Mouse (Mus musculus) intestine, embryonic 15.5 days (tissue): ENCODE results near the gene Dcaf10. TPM values are rescaled to one million over a fixed set of nuclear protein-coding genes. Genes with fewer than 3 reads are reported as not detected.
"Not testable (repeated sequence)": the region's sequence is repeated elsewhere in the genome, so short reads cannot be mapped to it uniquely, and the experiment has no call there.

Experiments used
- ATAC-seq: fragments of 200-750 bp; cut with Nextera tagmentation; 2 replicates; pipeline ENCODE4 v1.8.0; 2017; ENCODE audit warnings: moderate TSS enrichment, moderate library complexity
- H3K27ac ChIP-seq: fragments of 300-500 bp; sonication (generic); 2 replicates; pipeline ENCODE4 v1.5.1; 2015; ENCODE audit warnings: mild to moderate bottlenecking, inconsistent platforms
- H3K27me3 ChIP-seq: fragments of 300-500 bp; sonication (generic); replicated peaks from 2 replicates; pipeline ENCODE4 v1.6.1; 2015; ENCODE audit warnings: inconsistent platforms
- H3K36me3 ChIP-seq: fragments of 300-500 bp; sonication (generic); 2 replicates; pipeline ENCODE4 v1.6.1; 2015; ENCODE audit warnings: inconsistent platforms
- H3K4me1 ChIP-seq: fragments of 300-500 bp; sonication (generic); replicated peaks from 2 replicates; pipeline ENCODE4 v1.6.1; 2015; ENCODE audit warnings: inconsistent platforms
- H3K4me2 ChIP-seq: fragments of 300-500 bp; sonication (generic); replicated peaks from 2 replicates; pipeline ENCODE4 v1.6.1; 2015; ENCODE audit warnings: mild to moderate bottlenecking, inconsistent platforms
- H3K4me3 ChIP-seq: fragments of 300-500 bp; sonication (generic); replicated peaks from 2 replicates; pipeline ENCODE4 v1.5.1; 2015; ENCODE audit warnings: inconsistent platforms
- H3K9ac ChIP-seq: fragments of 300-500 bp; sonication (generic); 2 replicates; pipeline ENCODE4 v1.6.1; 2015; ENCODE audit warnings: inconsistent platforms
- H3K9me3 ChIP-seq: fragments of 300-500 bp; sonication (generic); 2 replicates; pipeline ENCODE4 v1.6.1; 2016; ENCODE audit warnings: inconsistent platforms
- WGBS: fragments of 180-500 bp; shearing (Covaris S2); methylation state at CpG from one replicate; pipeline ENCODE4 v1.1.7; 2015; 5-methylcytosine and 5-hydroxymethylcytosine counted together
- polyA plus RNA-seq: library from polyadenylated mRNA; unstranded; fragments of >200 nt; fragmentation: Nextera tagmentation; extraction: Ambion mirVana; gene quantifications from 2 replicates; pipeline ENCODE4 v1.2.1, GENCODE M21; 2015

The Dcaf10 gene
- polyA plus RNA-seq, 1 experiment from 2014 or later, result 9.5 TPM

DNA sequence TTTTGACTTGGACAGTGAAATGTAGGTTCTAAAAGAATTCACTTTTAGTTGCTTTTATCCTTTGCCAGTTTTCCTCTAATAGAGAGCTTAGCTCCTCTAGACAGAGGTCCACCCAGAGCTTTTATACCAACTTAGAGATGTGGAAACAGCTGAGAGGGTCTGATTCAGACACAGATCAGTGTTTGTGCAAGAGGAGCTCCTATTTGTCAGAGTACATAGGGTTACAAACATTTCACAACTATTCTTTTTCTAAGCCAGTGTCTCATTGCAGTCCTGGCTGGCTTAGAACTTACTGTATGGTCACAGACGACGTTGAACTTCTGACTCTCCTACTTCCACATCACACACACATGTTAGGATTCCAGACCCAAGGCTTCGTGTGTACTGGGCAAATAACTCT, 14.8 kb downstream of the Dcaf10 start:
- no peaks in the 10 kb centered on the region for H3K4me1 ChIP-seq
- H3K4me3 ChIP-seq, result no peak overlapping the region
- H3K27me3 ChIP-seq, result no peaks in the 10 kb centered on the region
- WGBS, result 87% methylated on average over 3 of the region's 3 CpGs
- H3K9ac ChIP-seq, result no peak overlapping the region
- H3K36me3 ChIP-seq, result no peaks in the 10 kb centered on the region
- no peak overlapping the region for H3K27ac ChIP-seq
- no peak overlapping the region for H3K4me2 ChIP-seq
- H3K9me3 ChIP-seq, result no peaks in the 10 kb centered on the region
- ATAC-seq, result no peak

DNA sequence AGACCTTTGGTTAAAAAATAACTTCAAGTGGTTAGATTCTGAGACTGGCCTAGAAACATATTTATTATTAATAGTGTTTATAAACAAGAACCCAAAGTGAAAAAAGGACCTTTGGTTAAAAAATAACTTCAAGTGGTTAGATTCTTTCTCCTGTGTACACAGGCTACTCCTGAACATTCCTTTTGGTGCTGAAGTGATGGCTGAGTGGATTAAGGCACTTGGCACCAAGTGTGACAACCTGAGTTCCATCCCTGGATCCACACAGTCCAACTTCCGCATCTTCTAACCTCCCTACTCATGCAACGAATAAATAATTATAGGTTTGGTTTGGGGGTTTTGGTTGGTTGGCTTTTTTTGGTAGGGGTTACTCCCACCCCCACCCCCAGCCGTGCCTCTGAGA, 29.4 kb downstream of the Dcaf10 start:
- no peak overlapping the region for H3K27ac ChIP-seq
- no peak overlapping the region for H3K4me3 ChIP-seq
- no peak overlapping the region for H3K9ac ChIP-seq
- no peak for ATAC-seq
- no peak overlapping the region for H3K4me2 ChIP-seq
- H3K9me3 ChIP-seq, result no peaks in the 10 kb centered on the region
- no peaks in the 10 kb centered on the region for H3K4me1 ChIP-seq
- H3K27me3 ChIP-seq, result no peaks in the 10 kb centered on the region
- peaks cover 22% of the 10 kb centered on the region for H3K36me3 ChIP-seq
- WGBS, result 88% methylated on average over 3 of the region's 3 CpGs

DNA sequence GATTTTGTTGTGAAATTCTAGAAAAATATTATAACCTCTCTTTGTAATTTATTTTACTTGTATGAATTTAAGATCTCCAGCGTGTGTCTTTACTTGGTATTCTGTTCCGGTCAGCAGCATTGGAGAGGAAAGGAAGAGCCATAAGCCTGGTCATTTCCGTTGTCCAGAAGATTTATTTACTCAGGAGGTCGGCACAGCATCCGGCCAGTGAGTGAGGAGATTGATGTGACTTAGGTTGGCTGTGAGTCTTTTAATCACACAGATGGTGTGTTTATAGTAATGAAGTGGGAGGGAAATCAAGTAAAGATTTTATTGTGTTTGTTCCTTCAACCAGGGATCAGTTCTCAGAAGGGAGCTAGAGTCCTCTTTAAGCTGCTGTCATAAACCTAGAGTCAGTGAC, 33.0 kb downstream of the Dcaf10 start:
- WGBS, result 62% methylated on average over 5 of the region's 5 CpGs
- H3K9ac ChIP-seq, result no peak overlapping the region
- no peaks in the 10 kb centered on the region for H3K27me3 ChIP-seq
- H3K27ac ChIP-seq, result no peak overlapping the region
- no peak overlapping the region for H3K4me2 ChIP-seq
- H3K9me3 ChIP-seq, result no peaks in the 10 kb centered on the region
- H3K36me3 ChIP-seq, result peaks cover 24% of the 10 kb centered on the region
- H3K4me1 ChIP-seq, result no peaks in the 10 kb centered on the region
- ATAC-seq, result no peak
- no peak overlapping the region for H3K4me3 ChIP-seq

DNA sequence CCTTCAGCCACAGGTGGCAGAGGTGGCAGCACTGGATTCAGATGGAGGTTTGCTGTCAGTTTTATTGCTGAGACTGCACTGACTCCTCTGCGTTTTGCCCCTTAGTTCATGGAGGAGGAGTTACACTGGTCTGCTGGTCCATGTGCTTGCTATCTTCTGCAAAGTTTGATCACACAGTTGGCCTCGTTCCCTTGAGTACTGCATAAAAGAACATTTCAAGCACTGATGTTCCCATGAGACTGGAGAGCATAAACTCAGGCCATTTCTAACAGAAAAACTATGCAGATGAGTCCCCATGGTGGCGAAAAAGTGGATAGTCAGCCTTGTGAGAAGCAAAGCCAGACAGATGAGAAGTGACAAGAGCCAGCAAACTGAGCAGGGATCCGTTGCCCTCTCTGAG, 34.7 kb downstream of the Dcaf10 start:
- Histone ChIP-seq H3K4me3 (no peak overlapping the region), H3K9me3 (no peaks in the 10 kb centered on the region), H3K27ac (no peak overlapping the region), H3K4me2 (no peak overlapping the region), H3K27me3 (no peaks in the 10 kb centered on the region), H3K9ac (no peak overlapping the region), H3K36me3 (peaks cover 24% of the 10 kb centered on the region), H3K4me1 (no peaks in the 10 kb centered on the region)
- WGBS, result 79% methylated on average over 4 of the region's 4 CpGs
- no peak for ATAC-seq

DNA sequence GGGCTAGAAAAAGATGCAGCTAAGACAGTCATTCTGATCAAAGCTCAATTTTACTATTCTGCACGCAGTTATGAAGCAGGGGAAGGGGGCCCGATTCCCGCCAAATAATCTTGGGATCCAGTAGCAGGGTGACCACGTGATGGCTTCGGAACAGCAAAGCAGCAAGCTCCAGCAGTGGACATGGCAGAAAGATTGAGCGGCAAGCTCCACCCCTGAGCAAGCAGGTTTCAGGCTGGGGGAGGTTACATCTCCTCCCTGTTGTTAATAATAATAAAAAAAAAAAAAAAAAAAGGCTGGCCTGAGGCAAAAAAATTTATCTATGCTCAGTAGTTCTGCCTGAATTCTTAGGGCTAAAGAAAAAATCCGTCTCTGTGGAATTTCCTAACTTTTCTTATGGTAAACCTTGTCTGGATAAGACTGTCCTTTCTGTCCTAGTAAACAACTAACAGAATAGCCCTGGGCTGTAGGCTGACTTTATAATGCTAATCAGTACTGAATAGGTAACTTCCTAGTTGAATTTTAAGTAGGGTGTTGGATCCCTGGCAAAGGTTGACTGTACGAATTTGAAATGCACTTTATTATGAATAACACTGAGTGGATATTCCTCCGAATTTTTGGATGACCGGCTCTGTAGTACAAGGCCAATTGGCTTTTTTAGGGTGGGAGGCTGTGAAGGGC, 39.1 kb downstream of the Dcaf10 start:
- H3K9me3 ChIP-seq, ATAC-seq, H3K36me3 ChIP-seq, H3K4me2 ChIP-seq, H3K4me1 ChIP-seq, H3K4me3 ChIP-seq, H3K9ac ChIP-seq, H3K27ac ChIP-seq, H3K27me3 ChIP-seq: not testable (repeated sequence)
- 89% methylated on average over 10 of the region's 10 CpGs for WGBS

DNA sequence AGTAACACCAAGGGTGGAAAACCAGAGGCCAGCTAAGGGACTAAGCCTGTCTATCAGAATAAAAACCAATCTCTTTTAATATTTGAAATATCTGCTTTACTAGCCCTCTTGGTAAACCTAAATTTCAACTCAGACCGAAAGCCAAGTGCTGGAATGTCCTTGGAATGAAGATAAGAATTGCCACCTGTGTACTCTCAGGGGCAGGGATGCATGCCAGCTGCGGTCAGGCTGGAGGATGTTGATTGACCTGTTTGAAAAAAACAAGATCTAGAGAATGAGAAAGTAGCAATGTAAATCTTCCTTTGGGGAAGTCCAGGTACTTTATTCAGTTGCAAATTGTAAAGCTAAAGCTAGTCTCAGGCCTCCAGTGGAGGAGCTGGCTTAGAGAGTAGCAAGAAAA, 40.2 kb downstream of the Dcaf10 start:
- H3K27me3 ChIP-seq, H3K9me3 ChIP-seq, H3K4me3 ChIP-seq, H3K36me3 ChIP-seq, H3K27ac ChIP-seq, H3K9ac ChIP-seq, ATAC-seq, H3K4me1 ChIP-seq, H3K4me2 ChIP-seq: not testable (repeated sequence)
- 49% methylated on average over 2 of the region's 2 CpGs for WGBS

DNA sequence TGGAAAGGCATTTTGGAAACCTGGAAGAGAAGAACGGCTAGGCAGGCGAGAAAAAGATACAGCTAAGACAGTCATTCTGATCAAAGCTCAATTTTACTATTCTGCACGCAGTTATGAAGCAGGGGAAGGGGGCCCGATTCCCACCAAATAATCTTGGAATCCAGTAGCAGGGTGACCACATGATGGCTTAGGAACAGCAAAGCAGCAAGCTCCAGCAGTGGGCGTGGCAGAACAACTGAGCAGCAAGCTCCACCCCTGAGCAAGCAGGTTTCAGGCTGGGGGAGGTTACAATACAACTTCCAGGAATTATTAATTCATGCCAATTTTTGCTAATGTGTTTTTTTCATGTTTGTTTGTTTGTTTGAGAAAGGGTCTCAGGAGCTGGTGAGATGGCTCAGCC, 45.4 kb downstream of the Dcaf10 start:
- H3K4me3 ChIP-seq, H3K9me3 ChIP-seq, H3K36me3 ChIP-seq, ATAC-seq, H3K4me2 ChIP-seq, H3K4me1 ChIP-seq, H3K9ac ChIP-seq, H3K27me3 ChIP-seq, H3K27ac ChIP-seq: not testable (repeated sequence)
- WGBS, result 93% methylated on average over 5 of the region's 5 CpGs

DNA sequence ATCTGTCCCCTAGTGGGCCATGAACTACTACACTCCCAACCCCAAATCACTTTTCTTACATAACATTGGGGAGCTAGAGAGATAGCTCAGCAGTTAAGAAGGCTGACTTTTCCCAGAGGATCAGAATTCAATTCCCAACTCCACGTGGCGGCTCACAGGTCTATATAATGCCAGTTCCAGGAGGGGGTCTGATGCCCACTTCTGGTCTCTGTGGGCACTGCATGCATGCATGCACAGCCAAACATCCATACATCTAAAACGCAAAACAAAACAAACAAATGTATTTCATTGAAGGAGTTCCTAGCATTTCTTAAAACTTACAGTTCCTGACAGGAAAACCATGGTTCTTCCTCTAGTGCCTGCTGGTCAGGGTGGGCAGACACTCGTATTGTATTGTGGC, 50.2 kb downstream of the Dcaf10 start:
- Histone ChIP-seq H3K27ac (no peak overlapping the region), H3K9ac (no peak overlapping the region), H3K9me3 (no peaks in the 10 kb centered on the region), H3K4me3 (no peak overlapping the region), H3K27me3 (no peaks in the 10 kb centered on the region), H3K4me2 (no peak overlapping the region), H3K36me3 (peaks cover 2% of the 10 kb centered on the region; the same call in 1 of the 2 replicates), H3K4me1 (no peaks in the 10 kb centered on the region)
- WGBS, result 68% methylated on average over 4 of the region's 4 CpGs
- ATAC-seq, result no peak

DNA sequence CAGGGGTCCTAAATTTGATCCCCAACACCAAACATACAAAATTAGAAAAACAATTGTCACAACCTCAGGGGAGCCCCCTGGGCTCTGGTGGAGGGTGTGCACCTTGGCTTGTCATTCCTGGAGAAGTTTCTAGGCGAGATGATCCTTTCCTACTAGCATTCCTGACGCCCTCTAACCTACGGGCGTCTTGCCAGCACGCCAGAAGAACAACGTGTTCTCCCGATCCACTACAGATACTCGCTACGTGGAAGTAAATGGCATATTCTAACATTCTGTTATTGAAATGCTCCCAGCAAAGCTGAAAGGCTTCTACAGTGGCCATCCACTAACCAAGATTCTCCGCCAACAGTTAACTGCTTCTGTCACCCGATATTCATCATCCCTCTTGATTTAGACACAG, 50.7 kb downstream of the Dcaf10 start:
- peaks cover 2% of the 10 kb centered on the region; the same call in 1 of the 2 replicates for H3K36me3 ChIP-seq
- no peaks in the 10 kb centered on the region for H3K27me3 ChIP-seq
- no peak overlapping the region for H3K4me2 ChIP-seq
- WGBS, result 65% methylated on average over 11 of the region's 11 CpGs
- H3K4me1 ChIP-seq, result no peaks in the 10 kb centered on the region
- H3K9ac ChIP-seq, result no peak overlapping the region
- H3K4me3 ChIP-seq, result no peak overlapping the region
- H3K27ac ChIP-seq, result no peak overlapping the region
- H3K9me3 ChIP-seq, result no peaks in the 10 kb centered on the region
- ATAC-seq, result no peak

DNA sequence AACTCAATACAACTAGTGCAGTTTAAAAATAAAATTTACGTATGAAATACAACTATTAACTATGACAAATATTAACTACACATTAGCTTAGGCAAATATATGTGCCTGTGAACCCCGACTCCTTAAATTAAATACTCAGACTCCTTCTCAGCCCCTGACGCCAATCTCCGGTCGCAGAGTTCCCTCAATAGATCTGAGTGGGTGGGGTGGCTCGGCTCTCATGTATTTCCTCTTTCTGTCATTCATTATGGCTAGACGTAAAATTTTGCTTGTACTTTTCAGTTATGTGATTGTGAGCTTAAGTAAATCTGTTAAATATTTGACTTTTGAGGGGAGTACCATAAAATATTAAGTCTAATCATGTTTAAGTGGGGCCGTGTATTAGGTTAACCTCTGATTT, 51.1 kb downstream of the Dcaf10 start:
- peaks cover 5% of the 10 kb centered on the region; the same call in 1 of the 2 replicates for H3K36me3 ChIP-seq
- no peaks in the 10 kb centered on the region for H3K4me1 ChIP-seq
- H3K9ac ChIP-seq, result no peak overlapping the region
- no peak overlapping the region for H3K4me2 ChIP-seq
- H3K27ac ChIP-seq, result no peak overlapping the region
- ATAC-seq, result no peak
- H3K4me3 ChIP-seq, result no peak overlapping the region
- no peaks in the 10 kb centered on the region for H3K9me3 ChIP-seq
- WGBS, result 75% methylated on average over 8 of the region's 8 CpGs
- H3K27me3 ChIP-seq, result no peaks in the 10 kb centered on the region

DNA sequence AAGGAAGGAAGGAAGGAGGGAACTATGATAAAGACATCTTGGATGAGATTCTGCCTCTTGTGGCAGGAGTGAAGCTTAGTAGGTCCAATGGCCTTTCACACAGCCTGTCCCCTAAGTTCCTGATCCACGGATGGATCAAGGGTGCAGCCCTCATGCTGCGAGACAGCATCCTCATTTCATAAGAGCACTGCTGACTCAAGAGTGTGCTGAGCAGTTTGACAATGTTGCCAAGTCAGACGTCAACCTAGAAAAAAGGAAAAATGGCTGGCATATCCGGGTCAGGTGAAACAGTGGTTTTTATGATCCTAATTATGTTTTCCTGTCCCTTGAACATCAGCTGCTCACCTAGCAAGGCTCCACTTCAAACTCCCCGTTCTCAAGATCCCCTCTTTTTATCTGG, 51.8 kb downstream of the Dcaf10 start:
- Histone ChIP-seq H3K27ac (no peak overlapping the region), H3K9me3 (no peaks in the 10 kb centered on the region), H3K9ac (no peak overlapping the region), H3K4me2 (no peak overlapping the region), H3K4me3 (no peak overlapping the region), H3K27me3 (no peaks in the 10 kb centered on the region), H3K36me3 (peaks cover 8% of the 10 kb centered on the region), H3K4me1 (no peaks in the 10 kb centered on the region)
- no peak for ATAC-seq
- 81% methylated on average over 5 of the region's 5 CpGs for WGBS

DNA sequence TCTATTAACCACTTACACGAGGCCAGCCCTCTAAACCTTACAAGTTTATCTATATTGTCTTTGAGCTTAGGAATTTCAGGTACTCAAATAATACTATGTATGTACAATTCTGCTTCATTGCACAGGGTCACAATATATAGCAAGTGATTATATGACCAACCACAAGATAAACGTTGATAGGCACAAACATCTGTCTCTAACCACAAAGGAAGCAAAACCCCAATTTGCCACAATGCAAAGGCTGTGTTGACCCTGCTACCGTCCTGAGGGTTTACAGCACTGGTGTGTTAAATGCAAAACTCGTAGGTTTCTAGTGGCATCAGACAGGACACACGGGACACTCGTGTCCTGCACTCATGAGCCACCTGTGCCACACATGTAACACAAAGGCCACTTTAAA, 54.3 kb downstream of the Dcaf10 start:
- H3K36me3 ChIP-seq, result peaks cover 20% of the 10 kb centered on the region
- H3K9me3 ChIP-seq, H3K9ac ChIP-seq, H3K4me1 ChIP-seq, ATAC-seq, H3K4me3 ChIP-seq, H3K27ac ChIP-seq, H3K27me3 ChIP-seq, H3K4me2 ChIP-seq: not testable (repeated sequence)
- WGBS, result 85% methylated on average over 6 of the region's 6 CpGs

DNA sequence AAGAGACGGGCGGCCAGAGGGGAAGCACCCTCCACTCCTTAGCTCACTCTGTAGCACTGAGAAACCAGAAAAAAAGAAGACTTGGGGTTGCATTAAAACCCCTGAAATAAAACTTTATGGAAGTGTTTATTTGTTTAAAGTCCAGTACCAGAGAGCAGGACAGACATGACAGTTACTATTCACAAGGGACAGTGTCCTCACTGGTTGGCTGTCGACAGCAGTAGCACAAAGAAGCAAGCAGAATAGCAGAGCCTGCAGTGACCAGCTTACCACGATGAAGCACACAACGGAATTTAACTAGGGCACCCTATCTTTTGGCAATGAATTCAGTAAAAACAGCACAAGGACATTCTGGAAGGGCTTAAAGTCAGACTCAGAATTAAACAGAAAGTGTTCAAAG, 56.4 kb downstream of the Dcaf10 start:
- H3K4me3 ChIP-seq, result not testable (repeated sequence)

More for the DNA sequence above, 56.4 kb downstream of the Dcaf10 start:
- not testable (repeated sequence) for H3K9me3 ChIP-seq, H3K27me3 ChIP-seq, ATAC-seq, H3K4me2 ChIP-seq, H3K27ac ChIP-seq, H3K4me1 ChIP-seq, H3K9ac ChIP-seq
- WGBS, result 89% methylated on average over 5 of the region's 5 CpGs
- peaks cover 31% of the 10 kb centered on the region for H3K36me3 ChIP-seq
